Mouse (Mus musculus) frontal cortex, postnatal 14 days (tissue): ENCODE data around the gene Gtf3c2.

Experiments
- DNase-seq, 2 experiments: peaks; one replicate each; pipeline ENCODE4 v3.0.0; 2022; ENCODE audit warnings: low spot score in 2 of 2

The Gtf3c2 gene

GRCm38 (mm10) chr5:31138968-31139425, 40.9 kb downstream of the Gtf3c2 start:
- DNase-seq: no peak

- DNase-seq: no peak
Measured at GRCm38 (mm10) chr5:31138241-31138967, 41.5 kb downstream of the Gtf3c2 start, which contains the start of gene Ucn. Gene Ucn (minus strand): TSS chr5:31138829.

GRCm38 (mm10) chr5:31137658-31138057, 42.3 kb downstream of the Gtf3c2 start:
- DNase-seq: no peak

DNA sequence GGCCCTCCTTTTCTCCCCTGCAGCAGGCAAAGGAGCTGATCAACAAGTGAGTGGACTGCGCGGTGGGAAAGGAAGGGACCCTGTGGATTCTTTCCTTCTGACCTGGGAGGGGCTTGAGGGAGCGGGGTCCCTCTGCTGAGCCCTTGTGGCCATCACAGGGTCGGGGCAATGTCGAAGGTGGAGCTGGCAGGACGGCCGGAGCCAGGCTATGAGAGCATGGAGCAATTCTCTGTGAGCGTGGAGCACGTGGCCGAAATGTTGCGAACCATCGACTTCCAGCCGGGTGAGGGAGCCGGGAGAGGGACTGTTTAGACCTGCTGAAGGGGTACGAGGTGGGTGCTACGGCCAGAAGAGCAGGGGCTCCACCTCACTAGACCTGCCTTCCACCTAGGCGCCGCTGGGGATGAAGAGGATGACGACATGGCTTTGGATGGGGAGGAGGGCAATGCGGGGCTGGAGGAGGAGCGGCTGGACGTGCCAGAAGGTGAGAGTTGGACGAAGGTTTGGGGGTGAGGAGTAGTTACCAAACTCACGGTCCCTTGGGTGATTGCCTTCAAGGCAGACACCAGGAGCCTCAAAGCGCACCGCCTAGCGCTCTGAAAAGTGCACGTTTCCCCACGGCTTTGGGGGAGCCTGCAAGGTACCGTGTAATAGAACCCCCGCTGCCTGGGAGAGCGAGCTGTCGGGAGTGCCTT, 43.1 kb downstream of the Gtf3c2 start:
- DNase-seq: no peak

DNA sequence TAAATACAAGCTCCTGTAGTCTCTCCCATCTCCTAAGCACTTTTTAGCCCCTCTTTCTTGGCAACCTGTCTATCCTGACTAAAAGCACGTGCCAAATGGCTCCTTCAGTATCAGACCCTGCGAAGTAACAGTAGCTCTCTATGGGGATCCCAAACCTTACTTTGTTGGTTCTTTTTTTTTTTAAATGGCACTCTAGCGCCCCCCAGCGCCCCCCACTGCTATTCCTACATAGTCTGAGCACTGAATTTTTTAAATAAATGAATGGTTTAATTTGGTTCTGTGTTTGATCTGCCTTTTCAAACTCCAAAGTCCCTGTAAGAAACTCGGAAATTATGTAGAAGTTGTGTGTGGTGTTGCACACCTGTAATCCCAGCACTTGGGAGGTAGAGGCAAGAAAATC, 53.9 kb downstream of the Gtf3c2 start:
- no peak for DNase-seq

DNA sequence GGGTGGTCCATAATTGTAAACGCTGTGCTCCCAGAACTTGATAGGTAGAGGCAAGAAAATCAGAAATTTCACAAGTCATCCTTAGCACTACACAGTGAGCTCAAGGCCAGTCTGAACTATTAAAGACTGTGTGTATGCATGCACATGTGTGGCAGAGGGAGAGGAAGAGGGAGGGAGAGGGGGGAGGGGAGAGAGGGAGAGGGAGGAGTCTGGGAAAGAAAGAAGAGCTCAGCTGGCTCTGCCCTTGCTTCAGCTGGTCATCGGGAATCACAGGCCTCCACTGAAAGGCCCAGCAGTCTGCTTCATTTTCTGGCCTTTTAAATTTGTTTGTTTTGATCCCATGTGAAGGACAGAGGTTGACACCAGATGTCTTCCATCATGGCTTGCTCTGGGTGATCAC, 56.5 kb downstream of the Gtf3c2 start:
- no peak for DNase-seq

DNA sequence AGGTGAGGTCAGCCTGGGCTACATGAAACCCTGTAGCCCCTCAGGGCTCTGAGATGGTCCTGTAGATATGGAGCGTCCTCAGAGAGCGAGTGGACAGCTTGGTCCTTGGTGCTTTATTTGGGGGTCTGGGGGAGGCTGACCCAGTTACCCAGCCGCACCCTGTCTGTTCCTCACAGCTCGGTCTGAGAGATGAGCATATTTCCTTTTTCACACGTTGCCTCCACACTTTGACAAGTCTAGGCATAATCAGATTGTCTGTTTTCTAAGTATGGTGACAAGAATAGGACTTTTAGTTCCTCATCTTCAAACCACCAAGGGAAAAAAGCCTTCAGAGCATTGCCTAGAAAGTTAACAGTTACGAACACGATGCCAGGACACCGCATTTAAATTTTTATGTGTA, 58.8 kb downstream of the Gtf3c2 start:
- no peak for DNase-seq

DNA sequence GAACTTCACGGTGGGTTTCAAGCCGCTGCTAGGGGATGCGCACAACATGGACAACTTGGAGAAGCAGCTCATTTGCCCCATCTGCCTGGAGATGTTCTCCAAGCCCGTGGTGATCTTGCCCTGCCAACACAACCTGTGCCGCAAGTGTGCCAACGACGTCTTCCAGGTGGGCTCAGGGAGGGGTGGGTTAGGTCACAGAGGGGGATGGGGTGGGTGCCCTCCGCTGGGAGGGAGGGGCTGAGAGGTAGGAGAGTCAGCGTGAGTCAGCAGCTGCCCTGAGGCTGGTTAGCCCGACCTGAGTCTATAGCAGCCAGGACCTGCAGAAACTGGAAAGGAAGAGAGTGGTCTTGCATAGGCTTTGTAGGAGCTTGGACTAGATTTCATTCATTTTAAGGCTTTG, 63.0 kb downstream of the Gtf3c2 start:
- no peak for DNase-seq

- no peak for DNase-seq
Measured at GRCm38 (mm10) chr5:31116354-31116753, 63.6 kb downstream of the Gtf3c2 start, which contains the start of gene Trim54. Gene Trim54 (plus strand): TSS chr5:31116712.

GRCm38 (mm10) chr5:31110781-31111180, 69.2 kb downstream of the Gtf3c2 start:
- no peak for DNase-seq

- DNase-seq: no peak
Measured at GRCm38 (mm10) chr5:31108000-31108490, 71.9 kb downstream of the Gtf3c2 start, which contains the start of gene Slc30a3. Gene Slc30a3 (minus strand): TSS chr5:31108237.
